ENCODE assay signal across 13 mouse cellular contexts in genomic region chr14:34763771-34764539, GRCm38 (mm10). TPM values are rescaled to one million over a fixed set of nuclear protein-coding genes. Genes with fewer than 3 reads are reported as not detected.
DNase-seq lines count a peak whose midpoint lies in the region; ATAC-seq lines count a peak whose summit lies in the region.
"Had no signal": no experiment of that assay in that cellular context is flagged by ENCODE, and none has a peak within 500 bp of the region (broad histone marks: within the 10 kb centered on the region; RNA-seq: fewer than 3 reads in every experiment).

No protein-coding gene starts in this region.

- no peaks in the 10 kb centered on the region for H3K27me3 ChIP-seq in limb, embryonic 10.5 days (ENCODE audit: low read depth, poor library complexity, severe bottlenecking)
- peaks cover 7% of the 10 kb centered on the region for H3K27me3 ChIP-seq in liver, embryonic 12.5 days (replicated peaks)

- H3K36me3 ChIP-seq in limb, embryonic 10.5 days, result no peaks in the 10 kb centered on the region
- H3K36me3 ChIP-seq in liver, embryonic 12.5 days, result no peaks in the 10 kb centered on the region

- DNase-seq in retina, postnatal 1 day, result peak; percentile 17
- DNase-seq in retina, embryonic 14.5 days (ENCODE audit: low spot score), result no peak
- peak; percentile 58 for DNase-seq in embryo, embryonic 10.5 days (ENCODE audit: low spot score)
- no peak for DNase-seq in limb, embryonic 10.5 days (ENCODE audit: low spot score)
- DNase-seq in gastrocnemius, postnatal 4 days (ENCODE audit: low spot score in 2 of 2), result no peak
- DNase-seq in frontal cortex, postnatal 10 days (ENCODE audit: low spot score in 2 of 2), result no peak
- DNase-seq: cerebellum, adult 9-11 months; heart, postnatal 4 days; kidney, postnatal 14 days; right cerebral cortex, postnatal 14 days had no signal

- H3K4me2 ChIP-seq in liver, embryonic 12.5 days, result no peak overlapping the region

- no peaks in the 10 kb centered on the region for H3K9me3 ChIP-seq in limb, embryonic 10.5 days (replicated peaks)
- H3K9me3 ChIP-seq in liver, embryonic 12.5 days (replicated peaks), result no peaks in the 10 kb centered on the region

- WGBS in limb, embryonic 10.5 days, result 43% methylated on average over 10 of the region's 10 CpGs
- WGBS in liver, embryonic 12.5 days (ENCODE audit: insufficient replicate concordance), result 61% methylated on average over 10 of the region's 10 CpGs

- H3K4me3 ChIP-seq in limb, embryonic 10.5 days, result no peak overlapping the region
- no peak overlapping the region for H3K4me3 ChIP-seq in liver, embryonic 12.5 days

- H3K9ac ChIP-seq in liver, embryonic 12.5 days, result no peak overlapping the region

- peaks cover 33% of the 10 kb centered on the region for H3K4me1 ChIP-seq in limb, embryonic 10.5 days
- peaks cover 19% of the 10 kb centered on the region for H3K4me1 ChIP-seq in liver, embryonic 12.5 days

- ATAC-seq in liver, embryonic 12.5 days, result no peak
- ATAC-seq: forebrain, embryonic 14.5 days had no signal

- peak overlapping the region; percentile 57; the same call in 1 of the 2 replicates for H3K27ac ChIP-seq in limb, embryonic 10.5 days
- H3K27ac ChIP-seq in liver, embryonic 12.5 days, result no peak overlapping the region

RNA-seq across cellular contexts. Expression of gene Grid1, which starts 56.0 kb away (rescaled TPM):
- 0.05 and 0.06 TPM in 2 replicates for polyA plus RNA-seq in limb, embryonic 10.5 days (2016; fragmentation: Nextera tagmentation; extraction: Ambion mirVana)
- under 1 TPM; 0.27 to 0.34 TPM for total RNA-seq in gastrocnemius, postnatal 4 days (2021)
- 0.23 and 0.26 TPM in 2 replicates for polyA plus RNA-seq in liver, embryonic 12.5 days (2016; fragmentation: Nextera tagmentation; extraction: Ambion mirVana)
- total RNA-seq: granulocyte monocyte progenitor cell, adult 5-6 weeks had no signal

Comparison
In these comparisons a context has a peak if more than half of its experiments do, and no peak if none do; other contexts are left out.
1. DNase-seq: peak in retina, postnatal 1 day (single experiment) and embryo, embryonic 10.5 days (single experiment); none in retina, embryonic 14.5 days (single experiment), limb, embryonic 10.5 days (single experiment), gastrocnemius, postnatal 4 days (0 of 2) and frontal cortex, postnatal 10 days (0 of 2).